Mouse (Mus musculus) embryonic fibroblast, embryonic 13.5 days (primary cell): Measurements from ENCODE around the gene Slc7a15.

ENCODE experiments used
- CTCF ChIP-seq: IDR thresholded peaks from 2 replicates; pipeline ENCODE4 v1.5.1; 2011; ENCODE audit warnings: mild to moderate bottlenecking, control low read depth, low read length, moderate library complexity, borderline replicate concordance; ENCODE audit not compliant: insufficient read depth
- POLR2A ChIP-seq: IDR thresholded peaks from 2 replicates; pipeline ENCODE4 v1.6.1; 2011; ENCODE audit warnings: low read depth, mild to moderate bottlenecking, control low read depth, low read length, moderate library complexity

GRCm38 (mm10) chr12:8527770-8528169 lies 71.1 kb downstream of the Slc7a15 start:
- TF ChIP-seq POLR2A (no peak), CTCF (no peak)
